Mouse (Mus musculus) liver, postnatal 0 days (tissue): ENCODE data around the gene Zbtb41.

Source experiments
- CTCF ChIP-seq: sonication (generic); IDR thresholded peaks from 2 replicates; pipeline ENCODE4 v1.5.1; 2016; ENCODE audit warnings: antibody characterized with exemption, low read depth
- EP300 ChIP-seq: IDR thresholded peaks from 2 replicates; pipeline ENCODE4 v1.6.1; 2016; ENCODE audit warnings: antibody characterized with exemption, low read depth, mild to moderate bottlenecking

DNA sequence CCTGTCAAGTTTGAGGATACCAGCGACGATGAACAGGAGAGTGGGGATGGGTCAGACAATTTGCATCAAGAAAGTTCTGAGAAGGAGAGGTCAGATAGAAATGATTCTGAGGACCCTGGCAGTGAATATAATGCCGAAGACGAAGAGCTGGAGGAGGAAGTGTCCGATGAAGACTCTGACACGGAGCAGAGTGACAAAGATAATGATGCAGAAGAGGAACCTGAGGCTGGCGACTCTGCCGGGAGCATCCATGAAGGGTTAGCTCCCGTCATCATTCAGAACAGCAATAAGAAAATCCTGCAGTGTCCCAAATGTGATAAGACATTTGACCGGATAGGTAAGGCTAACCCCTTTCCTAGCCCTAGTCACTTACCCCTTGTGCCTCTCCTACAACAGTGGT lies 1.8 kb downstream of the Zbtb41 start:
- TF ChIP-seq EP300 (no peak), CTCF (no peak)
